20 mouse cellular contexts compared by ENCODE assay signal in the genomic region with DNA sequence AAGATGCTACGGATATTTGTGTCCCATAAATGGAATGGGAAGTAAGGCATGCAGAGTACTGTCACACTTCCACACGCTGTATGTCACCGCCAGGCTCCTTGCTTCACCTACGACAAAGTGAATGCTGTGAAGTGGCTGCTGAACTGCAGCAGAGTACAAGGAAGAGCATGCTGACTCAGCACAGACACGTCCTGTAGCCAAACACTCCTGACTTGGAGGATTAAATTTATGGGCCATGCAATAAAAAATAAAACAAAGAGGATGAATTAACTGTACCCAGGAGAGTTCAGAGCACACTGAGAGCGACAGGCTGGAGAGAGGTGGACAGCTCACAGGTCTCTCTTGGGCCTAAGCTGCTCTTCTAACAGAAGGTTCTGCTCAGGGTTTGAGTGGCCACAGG.
DNase-seq lines count a peak whose midpoint lies in the region; ATAC-seq and TF ChIP-seq lines count a peak whose summit lies in the region.
"Had no signal": no experiment of that assay in that cellular context is flagged by ENCODE, and none has a peak within 500 bp of the region (broad histone marks: within the 10 kb centered on the region; RNA-seq: fewer than 3 reads in every experiment).

No protein-coding gene starts in this region.

- 0 out of 2 replicates have a peak overlapping the region, but pooled peaks have one; percentile 25 for H3K27ac ChIP-seq in heart, embryonic 15.5 days
- H3K27ac ChIP-seq in liver, embryonic 11.5 days (ENCODE audit: low read depth, low read length): no peak overlapping the region
- no peak overlapping the region; the same call in 1 of the 2 replicates for H3K27ac ChIP-seq in ES-E14 (ENCODE audit: insufficient read depth, low read depth, low read length, poor library complexity, severe bottlenecking)
- H3K27ac ChIP-seq in stomach, postnatal 0 days (replicated peaks): peak overlapping the region; percentile 65
- H3K27ac ChIP-seq: embryonic facial prominence, embryonic 15.5 days; gastrocnemius, adult 2 months; hindbrain, postnatal 0 days; limb, embryonic 13.5 days; liver, embryonic 15.5 days; macrophage; midbrain, embryonic 15.5 days had no signal

- ATAC-seq in heart, embryonic 15.5 days (replicated peaks; ENCODE audit: insufficient number of reproducible peaks, insufficient read depth, low FRiP score, low read depth): no peak
- ATAC-seq in liver, embryonic 11.5 days (replicated peaks; ENCODE audit: low FRiP score): no peak
- ATAC-seq in stomach, postnatal 0 days (ENCODE audit: low FRiP score, low TSS enrichment): no peak
- ATAC-seq: forebrain, embryonic 14.5 days; hindbrain, postnatal 0 days; intestine, embryonic 16.5 days; midbrain, embryonic 15.5 days had no signal

- H3K27me3 ChIP-seq in heart, embryonic 15.5 days: no peaks in the 10 kb centered on the region
- H3K27me3 ChIP-seq in liver, embryonic 11.5 days (replicated peaks; ENCODE audit: control insufficient read depth, insufficient read depth, low read length): no peaks in the 10 kb centered on the region
- H3K27me3 ChIP-seq in stomach, postnatal 0 days (ENCODE audit: control insufficient read depth, insufficient read depth, low read length): no peaks in the 10 kb centered on the region
- H3K27me3 ChIP-seq: embryonic facial prominence, embryonic 15.5 days; heart, embryonic 12.5 days; limb, embryonic 13.5 days; liver, embryonic 15.5 days; midbrain, embryonic 15.5 days had no signal

- WGBS in heart, embryonic 15.5 days: 71% methylated on average over 6 of the region's 6 CpGs
- WGBS in liver, embryonic 11.5 days: 79% methylated on average over 6 of the region's 6 CpGs
- 70% methylated on average over 6 of the region's 6 CpGs for WGBS in stomach, postnatal 0 days

- no peaks in the 10 kb centered on the region for H3K36me3 ChIP-seq in heart, embryonic 15.5 days
- no peaks in the 10 kb centered on the region for H3K36me3 ChIP-seq in liver, embryonic 11.5 days (ENCODE audit: control insufficient read depth, insufficient read depth, low read length)
- peaks cover 4% of the 10 kb centered on the region; the same call in 1 of the 2 replicates for H3K36me3 ChIP-seq in ES-E14 (ENCODE audit: control insufficient read depth, insufficient read depth, low read length, poor library complexity, severe bottlenecking)
- H3K36me3 ChIP-seq in stomach, postnatal 0 days (ENCODE audit: control insufficient read depth, insufficient read depth, low read length): no peaks in the 10 kb centered on the region
- H3K36me3 ChIP-seq: embryonic facial prominence, embryonic 15.5 days; limb, embryonic 13.5 days; liver, embryonic 15.5 days; midbrain, embryonic 15.5 days had no signal

- H3K4me3 ChIP-seq in heart, embryonic 15.5 days: no peak overlapping the region
- no peak overlapping the region for H3K4me3 ChIP-seq in liver, embryonic 11.5 days (ENCODE audit: low read depth, low read length)
- no peak overlapping the region for H3K4me3 ChIP-seq in ES-E14 (ENCODE audit: insufficient read depth in 1 of 2, low read depth in 1 of 2, low read length in 2 of 2, poor library complexity in 1 of 2, severe bottlenecking in 1 of 2)
- no peak overlapping the region for H3K4me3 ChIP-seq in stomach, postnatal 0 days (ENCODE audit: low read depth, low read length)
- H3K4me3 ChIP-seq: embryonic facial prominence, embryonic 15.5 days; gastrocnemius, adult 2 months; heart, embryonic 12.5 days; limb, embryonic 13.5 days; liver, embryonic 15.5 days; midbrain, embryonic 15.5 days had no signal

- no peaks in the 10 kb centered on the region for H3K9me3 ChIP-seq in heart, embryonic 15.5 days (replicated peaks)
- no peaks in the 10 kb centered on the region for H3K9me3 ChIP-seq in liver, embryonic 11.5 days (ENCODE audit: control insufficient read depth, low read length)
- no peaks in the 10 kb centered on the region for H3K9me3 ChIP-seq in ES-E14 (ENCODE audit: control insufficient read depth, insufficient read depth, low read depth, low read length)
- no peaks in the 10 kb centered on the region for H3K9me3 ChIP-seq in stomach, postnatal 0 days (ENCODE audit: control insufficient read depth, low read length)
- H3K9me3 ChIP-seq: embryonic facial prominence, embryonic 15.5 days; heart, embryonic 12.5 days; limb, embryonic 13.5 days; liver, embryonic 15.5 days; midbrain, embryonic 15.5 days had no signal

- H3K4me2 ChIP-seq in heart, embryonic 15.5 days: no peak overlapping the region
- H3K4me2 ChIP-seq in liver, embryonic 11.5 days: no peak overlapping the region
- no peak overlapping the region for H3K4me2 ChIP-seq in stomach, postnatal 0 days (replicated peaks; ENCODE audit: low read depth)
- H3K4me2 ChIP-seq: embryonic facial prominence, embryonic 15.5 days; heart, embryonic 12.5 days; limb, embryonic 13.5 days; liver, embryonic 15.5 days; midbrain, embryonic 15.5 days had no signal

- peaks cover 28% of the 10 kb centered on the region for H3K4me1 ChIP-seq in heart, embryonic 15.5 days (replicated peaks)
- peaks cover 24% of the 10 kb centered on the region for H3K4me1 ChIP-seq in liver, embryonic 11.5 days (replicated peaks; ENCODE audit: control insufficient read depth, insufficient read depth, low read length)
- peaks cover 6 to 12% of the 10 kb centered on the region in 2 experiments for H3K4me1 ChIP-seq in ES-E14 (ENCODE audit: control insufficient read depth in 2 of 2, insufficient read depth in 2 of 2, low read length in 2 of 2, poor library complexity in 1 of 2)
- H3K4me1 ChIP-seq in stomach, postnatal 0 days (replicated peaks; ENCODE audit: control insufficient read depth, insufficient read depth): peaks cover 3% of the 10 kb centered on the region; the same call in 1 of the 2 replicates

- TF ChIP-seq EP300 in stomach, postnatal 0 days (optimal IDR thresholded peaks at IDR 0.05): no peak

- no peak for DNase-seq in heart, postnatal 4 days
- DNase-seq in liver, embryonic 11.5 days (ENCODE audit: low spot score): peak; percentile 19
- DNase-seq in liver (no peak), ES-E14 (ENCODE audit: low read depth, low spot score) (no peak)
- peak; percentile 13 for DNase-seq in stomach, postnatal 0 days (ENCODE audit: low spot score)
- no peak for DNase-seq in left cerebral cortex, adult 9 months (ENCODE audit: low spot score in 2 of 2)
- DNase-seq: adrenal gland, postnatal 25 days; cerebellum, adult 8-10 months; gastrocnemius, adult 2 months; layer of hippocampus, postnatal 36 days had no signal

- TF ChIP-seq CTCF in stomach, postnatal 0 days (IDR thresholded peaks at IDR 0.05; ENCODE audit: low read depth): no peak

- in situ Hi-C loops in ES-E14 (cut with MboI; ENCODE audit: low sequenced_read_pairs in 2 of 2, unreplicated experiment in 2 of 2): no loop called here

- no peak overlapping the region for H3K9ac ChIP-seq in heart, embryonic 15.5 days
- H3K9ac ChIP-seq in liver, embryonic 11.5 days (ENCODE audit: low read depth, low read length): no peak overlapping the region
- H3K9ac ChIP-seq in ES-E14 (ENCODE audit: insufficient read depth, low read depth, low read length, poor library complexity, severe bottlenecking): no peak overlapping the region
- H3K9ac ChIP-seq in stomach, postnatal 0 days (ENCODE audit: low read length): no peak overlapping the region
- H3K9ac ChIP-seq: embryonic facial prominence, embryonic 15.5 days; heart, embryonic 12.5 days; limb, embryonic 13.5 days; liver, embryonic 15.5 days; midbrain, embryonic 15.5 days had no signal

TF ChIP-seq in ES-E14, 5 proteins besides CTCF, POLR2A, EP300 and RAD21:
- TF ChIP-seq HCFC1 (IDR thresholded peaks at IDR 0.05; ENCODE audit: borderline replicate concordance, insufficient read depth, low read length): no peak
- peak; percentile 75 for TF ChIP-seq MAFK (IDR thresholded peaks at IDR 0.05; ENCODE audit: insufficient read depth, low read depth, low read length)
- TF ChIP-seq ZNF384 (IDR thresholded peaks at IDR 0.05; ENCODE audit: low read depth, low read length): no peak

Comparison
In these comparisons a context has a peak if more than half of its experiments do, and no peak if none do; other contexts are left out.
1. DNase-seq: peak in liver, embryonic 11.5 days (single experiment) and stomach, postnatal 0 days (single experiment); none in heart, postnatal 4 days (single experiment), liver (single experiment), ES-E14 (single experiment) and left cerebral cortex, adult 9 months (0 of 2).
2. H3K27ac ChIP-seq: peak in heart, embryonic 15.5 days (single experiment) and stomach, postnatal 0 days (single experiment); none in liver, embryonic 11.5 days (single experiment) and ES-E14 (single experiment).